Mouse (Mus musculus) thymus, postnatal 14 days (tissue): ENCODE results near the gene Hmces.

Source experiments
- DNase-seq: peaks from one replicate; pipeline ENCODE4 v3.0.0; 2021

Hmces gene

GRCm38 (mm10) chr6:87913661-87914325 lies at the start of gene Hmces:
TSS of gene Hmces (plus strand) at chr6:87913935.
- DNase-seq: peak; percentile 88

GRCm38 (mm10) chr6:87866211-87866610 lies 47.5 kb upstream of the Hmces start:
- no peak for DNase-seq

GRCm38 (mm10) chr6:87867256-87867655 lies 46.5 kb upstream of the Hmces start:
- no peak for DNase-seq

GRCm38 (mm10) chr6:87868871-87869506 lies 44.7 kb upstream of the Hmces start:
- no peak for DNase-seq

GRCm38 (mm10) chr6:87870440-87870839 lies 43.3 kb upstream of the Hmces start:
- no peak for DNase-seq

- no peak for DNase-seq
Observed at GRCm38 (mm10) chr6:87871240-87871639, 42.5 kb upstream of the Hmces start.

- no peak for DNase-seq
Observed at GRCm38 (mm10) chr6:87873104-87873503, 40.6 kb upstream of the Hmces start.

- no peak for DNase-seq
Observed at GRCm38 (mm10) chr6:87873963-87874362, 39.8 kb upstream of the Hmces start.

- no peak for DNase-seq
Observed at GRCm38 (mm10) chr6:87875083-87875482, 38.7 kb upstream of the Hmces start.

- no peak for DNase-seq
Observed at GRCm38 (mm10) chr6:87875562-87875961, 38.2 kb upstream of the Hmces start.

- DNase-seq: no peak
Observed at GRCm38 (mm10) chr6:87876068-87876643, 37.6 kb upstream of the Hmces start.

GRCm38 (mm10) chr6:87879010-87879409 lies 34.7 kb upstream of the Hmces start:
- DNase-seq: no peak

GRCm38 (mm10) chr6:87879628-87880027 lies 34.1 kb upstream of the Hmces start:
- peak; percentile 35 for DNase-seq

- no peak for DNase-seq
Observed at GRCm38 (mm10) chr6:87882221-87882620, 31.5 kb upstream of the Hmces start.

- DNase-seq: no peak
Observed at GRCm38 (mm10) chr6:87882816-87883215, 30.9 kb upstream of the Hmces start.

GRCm38 (mm10) chr6:87886721-87887120 lies 27.0 kb upstream of the Hmces start:
- DNase-seq: no peak

GRCm38 (mm10) chr6:87887594-87888233 lies 26.0 kb upstream of the Hmces start, which contains the start of gene Copg1:
TSS of gene Copg1 (plus strand) at chr6:87887814.
- DNase-seq: peak; percentile 100

GRCm38 (mm10) chr6:87893931-87894330 lies 19.8 kb upstream of the Hmces start:
- DNase-seq: no peak

- DNase-seq: no peak
Observed at GRCm38 (mm10) chr6:87898028-87898427, 15.7 kb upstream of the Hmces start.

GRCm38 (mm10) chr6:87906632-87907031 lies 7.1 kb upstream of the Hmces start:
- no peak for DNase-seq

GRCm38 (mm10) chr6:87909181-87909580 lies 4.6 kb upstream of the Hmces start:
- no peak for DNase-seq

- DNase-seq: no peak
Observed at GRCm38 (mm10) chr6:87911559-87911958, 2.2 kb upstream of the Hmces start.

- peak; percentile 44 for DNase-seq
Observed at GRCm38 (mm10) chr6:87914326-87915102, 779 bp downstream of the Hmces start.
